Mouse (Mus musculus) neural tube, embryonic 11.5 days (tissue): Measurements from ENCODE around the gene Gm14190. TPM values are rescaled to one million over a fixed set of nuclear protein-coding genes. Genes with fewer than 3 reads are reported as not detected.
"Not testable (repeated sequence)": the region's sequence is repeated elsewhere in the genome, so short reads cannot be mapped to it uniquely, and the experiment has no call there.

Source experiments
- ATAC-seq: fragments of 200-750 bp; cut with Nextera tagmentation; 2 replicates; pipeline ENCODE4 v1.8.0; 2017; ENCODE audit warnings: moderate number of reproducible peaks, mild to moderate bottlenecking, moderate TSS enrichment, moderate library complexity; ENCODE audit not compliant: insufficient read depth, low FRiP score, low TSS enrichment
- DNase-seq: peaks from one replicate; pipeline ENCODE4 v3.0.0-alpha.2; 2015; ENCODE audit warnings: low spot score
- H3K27ac ChIP-seq: fragments of 300-500 bp; sonication (generic); 2 replicates; pipeline ENCODE4 v1.5.1; 2014; ENCODE audit warnings: low read depth, mild to moderate bottlenecking, low read length
- H3K27me3 ChIP-seq: fragments of 300-500 bp; sonication (generic); 2 replicates; pipeline ENCODE4 v1.6.1; 2014; ENCODE audit warnings: mild to moderate bottlenecking, low read length, mixed read lengths; ENCODE audit not compliant: control insufficient read depth, insufficient read depth
- H3K36me3 ChIP-seq: fragments of 300-500 bp; sonication (generic); 2 replicates; pipeline ENCODE4 v1.6.1; 2014; ENCODE audit warnings: mild to moderate bottlenecking, low read length, moderate library complexity, mixed read lengths; ENCODE audit not compliant: control insufficient read depth, insufficient read depth
- H3K4me1 ChIP-seq: fragments of 300-500 bp; sonication (generic); 2 replicates; pipeline ENCODE4 v1.6.1; 2014; ENCODE audit warnings: low read length, mixed read lengths; ENCODE audit not compliant: control insufficient read depth, insufficient read depth
- H3K4me2 ChIP-seq: fragments of 300-500 bp; sonication (generic); 2 replicates; pipeline ENCODE4 v1.6.1; 2014; ENCODE audit warnings: low read depth, mild to moderate bottlenecking, moderate library complexity
- H3K4me3 ChIP-seq: fragments of 300-500 bp; sonication (generic); 2 replicates; pipeline ENCODE4 v1.5.1; 2014; ENCODE audit warnings: low read depth, low read length
- H3K9ac ChIP-seq: fragments of 300-500 bp; sonication (generic); 2 replicates; pipeline ENCODE4 v1.6.1; 2014; ENCODE audit warnings: mild to moderate bottlenecking, low read length
- H3K9me3 ChIP-seq: fragments of 300-500 bp; sonication (generic); 2 replicates; pipeline ENCODE4 v1.6.1; 2016; ENCODE audit warnings: low read length; ENCODE audit not compliant: control insufficient read depth
- WGBS: fragments of 180-500 bp; shearing (Covaris S2); extraction: QIAGEN DNeasy Blood & Tissue Kit; methylation state at CpG from one replicate; pipeline ENCODE4 v1.1.7; 2014; 5-methylcytosine and 5-hydroxymethylcytosine counted together
- polyA plus RNA-seq: library from polyadenylated mRNA; unstranded; fragments of >200 nt; fragmentation: Nextera tagmentation; extraction: Ambion mirVana; gene quantifications from 2 replicates; pipeline ENCODE4 v1.2.1, GENCODE M21; 2014

The Gm14190 gene
- polyA plus RNA-seq, 1 experiment from 2014 or later, result not detected

DNA sequence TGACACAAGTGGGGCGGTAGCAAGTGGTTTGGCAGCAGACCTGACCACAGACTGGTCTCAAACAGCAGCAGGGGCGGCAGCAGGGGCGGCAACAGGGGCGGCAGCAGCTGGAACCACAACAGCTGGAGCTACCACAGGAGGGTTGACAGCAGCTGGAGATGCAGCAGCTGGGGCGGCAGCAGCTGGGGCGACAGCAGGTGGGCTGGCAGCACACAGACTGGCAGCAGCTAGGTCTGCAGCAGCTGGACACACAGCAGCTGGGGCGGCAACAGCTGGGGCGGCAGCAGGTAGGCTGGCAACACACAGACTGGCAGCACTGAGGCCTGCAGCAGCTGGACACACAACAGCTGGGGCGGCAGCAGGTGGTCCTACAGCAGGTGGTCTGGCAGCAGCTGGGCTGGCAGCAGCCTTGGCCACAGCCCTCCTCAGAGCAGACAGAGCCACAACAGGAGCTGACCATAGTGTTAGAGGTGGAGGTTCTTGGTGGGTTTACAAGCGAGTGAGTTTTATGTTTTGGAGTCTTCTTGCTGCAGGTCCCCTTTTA, 32.0 kb downstream of the Gm14190 start, which contains the start of gene Gm11563:
Gene Gm11563 (minus strand): TSS at position 494 of the 544 bp plus-strand sequence.
- H3K9me3 ChIP-seq, H3K9ac ChIP-seq, H3K36me3 ChIP-seq, H3K4me3 ChIP-seq, ATAC-seq, DNase-seq, H3K4me2 ChIP-seq, H3K27ac ChIP-seq, H3K27me3 ChIP-seq, H3K4me1 ChIP-seq: not testable (repeated sequence)
- 64% methylated on average over 10 of the region's 10 CpGs for WGBS

DNA sequence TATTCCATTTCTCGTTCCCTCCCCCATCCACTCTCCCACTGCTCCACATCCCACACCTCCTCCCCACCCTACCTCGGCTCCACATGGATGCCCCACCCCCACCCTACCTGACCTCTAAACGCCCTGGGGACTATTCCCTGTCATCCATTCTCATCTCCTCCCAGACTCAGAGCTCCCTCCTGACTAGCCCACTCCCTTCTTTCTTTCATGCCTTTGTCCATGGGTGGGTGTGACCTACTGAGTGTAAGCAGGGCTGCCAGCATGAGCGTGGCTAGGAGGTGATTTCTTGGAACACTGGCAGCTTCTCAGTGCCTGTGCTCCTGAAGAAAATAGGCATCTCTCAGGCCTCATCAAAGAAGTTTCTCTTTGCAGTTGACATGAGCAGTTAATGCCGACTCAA, 33.5 kb downstream of the Gm14190 start:
- Histone ChIP-seq H3K27ac (no peak overlapping the region), H3K36me3 (no peaks in the 10 kb centered on the region), H3K4me2 (no peak overlapping the region), H3K27me3 (no peaks in the 10 kb centered on the region), H3K9ac (no peak overlapping the region), H3K9me3 (no peaks in the 10 kb centered on the region), H3K4me3 (no peak overlapping the region), H3K4me1 (no peaks in the 10 kb centered on the region)
- DNase-seq (no peak), ATAC-seq (no peak)
- 48% methylated on average over 5 of the region's 5 CpGs for WGBS

DNA sequence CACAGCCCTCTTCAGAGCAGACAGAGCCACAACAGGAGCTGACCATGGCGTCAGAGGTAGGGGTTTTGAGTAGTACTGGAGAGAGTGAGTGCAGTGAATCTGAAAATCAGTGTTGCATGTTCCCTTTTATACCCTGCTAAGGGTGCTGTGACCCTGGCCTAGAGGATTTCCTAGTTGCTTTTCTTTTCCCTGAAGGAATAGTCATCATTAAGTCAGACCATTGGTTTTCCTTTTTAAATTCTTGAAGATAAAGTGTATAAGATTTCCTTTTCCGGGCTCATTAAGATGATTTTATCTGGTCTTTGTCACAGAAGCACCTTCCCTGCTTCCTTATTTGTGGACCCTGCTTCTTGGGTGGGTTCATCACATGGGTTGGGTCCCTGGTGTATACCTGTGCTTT, 40.4 kb downstream of the Gm14190 start, which contains the start of gene Gm11555:
Gene Gm11555 (minus strand): TSS at position 101 of the 400 bp plus-strand sequence.
- 85% methylated on average over 2 of the region's 2 CpGs for WGBS
- Histone ChIP-seq H3K27ac (no peak within 1 kb of the TSS), H3K9me3 (no peaks in the 10 kb centered on the region), H3K27me3 (no peaks in the 10 kb centered on the region), H3K4me3 (no peak within 1 kb of the TSS), H3K9ac (no peak within 1 kb of the TSS), H3K4me1 (no peaks in the 10 kb centered on the region), H3K4me2 (no peak within 1 kb of the TSS), H3K36me3 (no peaks in the 10 kb centered on the region)
- DNase-seq (no peak), ATAC-seq (no peak)

DNA sequence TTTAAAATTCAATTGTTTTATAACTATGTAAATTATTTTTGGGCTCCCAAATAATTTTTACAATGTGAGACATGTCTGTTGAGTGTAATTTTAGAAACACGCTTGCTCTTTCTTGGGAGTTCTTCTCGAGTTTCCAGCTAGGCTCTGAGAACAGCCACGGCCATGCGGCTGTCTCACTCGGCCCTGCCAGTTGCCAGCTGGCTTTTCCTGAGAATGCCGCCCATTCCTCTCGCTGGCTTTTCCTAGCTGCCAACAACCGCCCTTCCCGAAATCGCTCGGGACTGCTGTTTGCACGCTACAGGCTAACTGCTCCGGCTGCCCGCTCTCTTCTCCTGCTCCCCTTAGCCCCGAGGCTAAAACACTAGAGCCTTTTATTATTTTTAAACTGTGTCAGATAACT, 44.1 kb downstream of the Gm14190 start:
- no peak overlapping the region for H3K4me3 ChIP-seq
- no peak overlapping the region for H3K27ac ChIP-seq
- DNase-seq, result no peak
- H3K9me3 ChIP-seq, result no peaks in the 10 kb centered on the region
- no peaks in the 10 kb centered on the region for H3K4me1 ChIP-seq
- no peaks in the 10 kb centered on the region for H3K27me3 ChIP-seq
- H3K36me3 ChIP-seq, result no peaks in the 10 kb centered on the region
- no peak for ATAC-seq
- no peak overlapping the region for H3K4me2 ChIP-seq
- WGBS, result 89% methylated on average over 15 of the region's 15 CpGs
- H3K9ac ChIP-seq, result no peak overlapping the region

DNA sequence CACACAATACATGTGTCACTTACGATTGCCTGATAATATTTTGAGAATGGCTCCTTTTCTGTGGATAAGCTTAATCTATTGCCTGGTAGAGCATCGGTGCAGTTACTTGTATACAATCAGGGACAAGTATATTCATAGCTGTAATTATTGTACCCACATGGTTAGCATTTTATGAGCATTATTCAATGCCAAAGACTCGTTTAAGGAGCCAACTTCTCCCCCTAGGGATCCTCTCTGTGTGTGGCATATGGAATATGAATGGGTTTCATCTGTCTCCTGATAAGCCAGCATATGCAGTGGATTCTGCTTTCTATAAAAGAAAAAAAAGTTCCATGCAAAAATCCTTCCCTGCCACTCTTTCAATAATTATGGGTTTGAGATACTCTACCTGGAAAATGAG, 46.2 kb downstream of the Gm14190 start:
- Histone ChIP-seq H3K4me2 (no peak overlapping the region), H3K9me3 (no peaks in the 10 kb centered on the region), H3K27me3 (no peaks in the 10 kb centered on the region), H3K36me3 (no peaks in the 10 kb centered on the region), H3K4me3 (no peak overlapping the region), H3K27ac (no peak overlapping the region), H3K9ac (no peak overlapping the region), H3K4me1 (no peaks in the 10 kb centered on the region)
- DNase-seq (no peak), ATAC-seq (no peak)
- WGBS, result 84% methylated on average over 3 of the region's 3 CpGs

DNA sequence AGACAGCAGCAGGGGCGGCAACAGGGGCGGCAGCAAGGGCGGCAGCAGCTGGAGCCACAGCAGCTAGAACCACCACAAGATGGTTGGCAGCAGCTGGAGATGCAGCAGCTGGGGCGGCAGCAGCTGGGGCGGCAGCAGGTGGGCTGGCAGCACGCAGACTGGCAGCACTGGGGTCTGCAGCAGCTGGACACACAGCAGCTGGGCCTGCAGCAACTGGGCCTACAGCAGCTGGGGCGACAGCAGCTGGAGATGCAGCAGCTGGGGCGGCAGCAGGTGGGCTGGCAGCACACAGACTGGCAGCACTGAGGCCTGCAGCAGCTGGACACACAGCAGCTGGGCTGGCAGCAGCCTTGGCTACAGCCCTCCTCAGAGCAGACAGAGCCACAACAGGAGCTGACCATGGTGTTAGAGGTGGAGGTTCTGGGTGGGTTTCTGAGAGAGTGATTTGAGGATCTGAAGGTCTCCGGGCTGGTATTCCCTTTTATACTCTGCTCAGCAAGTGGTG, 46.9 kb downstream of the Gm14190 start, which contains the start of gene Krtap4-7:
Gene Krtap4-7 (minus strand): TSS at position 455 of the 505 bp plus-strand sequence.
- H3K27me3 ChIP-seq, H3K4me2 ChIP-seq, H3K9me3 ChIP-seq, H3K4me3 ChIP-seq, ATAC-seq, H3K9ac ChIP-seq, H3K36me3 ChIP-seq, H3K4me1 ChIP-seq, H3K27ac ChIP-seq, DNase-seq: not testable (repeated sequence)
- 86% methylated on average over 9 of the region's 9 CpGs for WGBS

DNA sequence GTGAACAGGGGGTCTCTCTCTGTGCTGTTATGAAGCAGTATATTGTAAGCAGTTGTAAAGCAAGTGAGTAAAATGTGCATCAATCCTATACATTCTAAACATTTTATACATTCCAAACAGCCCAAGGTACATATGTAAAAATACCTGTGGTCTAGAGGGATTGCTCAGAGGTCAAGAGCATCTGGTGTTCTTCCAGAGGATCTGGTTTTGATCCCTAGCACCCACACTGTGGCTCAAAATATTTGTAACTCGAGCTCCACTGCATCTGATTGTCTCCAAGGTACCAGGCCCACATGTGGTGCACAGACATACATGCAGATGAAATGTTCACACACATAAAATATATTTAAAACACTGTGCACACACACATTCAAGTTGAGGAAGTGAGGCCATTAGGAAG, 49.6 kb downstream of the Gm14190 start:
- no peaks in the 10 kb centered on the region for H3K4me1 ChIP-seq
- H3K27me3 ChIP-seq, result no peaks in the 10 kb centered on the region
- H3K4me3 ChIP-seq, result no peak overlapping the region
- DNase-seq (no peak), ATAC-seq (no peak)
- H3K9me3 ChIP-seq, result no peaks in the 10 kb centered on the region
- WGBS, result 53% methylated on average over 1 of the region's 1 CpGs
- no peaks in the 10 kb centered on the region for H3K36me3 ChIP-seq
- H3K9ac ChIP-seq, result no peak overlapping the region
- no peak overlapping the region for H3K27ac ChIP-seq
- H3K4me2 ChIP-seq, result no peak overlapping the region

Other genes starting within 250 kb of the Gm14190 start
- not detected in 2 replicates for gene Krt23, start 197.6 kb downstream of the Gm14190 start, polyA plus RNA-seq
- gene Krt39, start 169.4 kb downstream of the Gm14190 start, polyA plus RNA-seq, result not detected in 2 replicates
- gene Krt40, start 147.6 kb downstream of the Gm14190 start, polyA plus RNA-seq, result not detected in 2 replicates
- gene Krtap3-3, start 139.9 kb downstream of the Gm14190 start, polyA plus RNA-seq, result not detected in 2 replicates
- gene Krtap3-2, start 133.9 kb downstream of the Gm14190 start, polyA plus RNA-seq, result not detected in 2 replicates
- not detected in 2 replicates for gene Gm11939, start 131.3 kb downstream of the Gm14190 start, polyA plus RNA-seq
- not detected in 2 replicates for gene Krtap3-1, start 124.1 kb downstream of the Gm14190 start, polyA plus RNA-seq
- gene Krtap1-5, start 109.7 kb downstream of the Gm14190 start, polyA plus RNA-seq, result not detected in 2 replicates
- not detected in 2 replicates for gene Krtap1-4, start 107.1 kb downstream of the Gm14190 start, polyA plus RNA-seq
- not detected in 2 replicates for gene Krtap1-3, start 99.4 kb downstream of the Gm14190 start, polyA plus RNA-seq
- gene Krtap9-3, start 92.6 kb downstream of the Gm14190 start, polyA plus RNA-seq, result not detected in 2 replicates
- gene Gm11938, start 87.4 kb downstream of the Gm14190 start, polyA plus RNA-seq, result not detected in 2 replicates
- not detected in 2 replicates for gene Gm11937, start 80.6 kb downstream of the Gm14190 start, polyA plus RNA-seq
- not detected in 2 replicates for gene Krtap2-4, start 75.9 kb downstream of the Gm14190 start, polyA plus RNA-seq
- not detected in 2 replicates for gene Gm11562, start 70.3 kb downstream of the Gm14190 start, polyA plus RNA-seq
- gene Krtap4-1, start 62.5 kb downstream of the Gm14190 start, polyA plus RNA-seq, result not detected in 2 replicates
- not detected in 2 replicates for gene Krtap4-2, start 55.7 kb downstream of the Gm14190 start, polyA plus RNA-seq
- gene Krtap4-7, start 46.7 kb downstream of the Gm14190 start, polyA plus RNA-seq, result not detected in 2 replicates
- not detected in 2 replicates for gene Gm11555, start 40.5 kb downstream of the Gm14190 start, polyA plus RNA-seq
- not detected in 2 replicates for gene Gm11563, start 31.8 kb downstream of the Gm14190 start, polyA plus RNA-seq
- gene Krtap4-6, start 24.8 kb downstream of the Gm14190 start, polyA plus RNA-seq, result not detected in 2 replicates
- gene Gm14180, start 43.5 kb upstream of the Gm14190 start, polyA plus RNA-seq, result not detected in 2 replicates
- gene Gm11595, start 82.2 kb upstream of the Gm14190 start, polyA plus RNA-seq, result not detected in 2 replicates
- not detected in 2 replicates for gene Krtap4-8, start 90.0 kb upstream of the Gm14190 start, polyA plus RNA-seq
- gene Krtap4-9, start 94.5 kb upstream of the Gm14190 start, polyA plus RNA-seq, result not detected in 2 replicates
- gene Gm11596, start 102.7 kb upstream of the Gm14190 start, polyA plus RNA-seq, result not detected in 2 replicates
- gene Gm11569, start 108.2 kb upstream of the Gm14190 start, polyA plus RNA-seq, result not detected in 2 replicates
- not detected in 2 replicates for gene Gm11554, start 113.7 kb upstream of the Gm14190 start, polyA plus RNA-seq
- gene Krtap4-13, start 119.2 kb upstream of the Gm14190 start, polyA plus RNA-seq, result not detected in 2 replicates
- gene Gm11564, start 124.9 kb upstream of the Gm14190 start, polyA plus RNA-seq, result not detected in 2 replicates
- not detected in 2 replicates for gene 2300003K06Rik, start 147.3 kb upstream of the Gm14190 start, polyA plus RNA-seq
- not detected in 2 replicates for gene Krtap4-16, start 160.9 kb upstream of the Gm14190 start, polyA plus RNA-seq
- not detected in 2 replicates for gene Gm11568, start 167.2 kb upstream of the Gm14190 start, polyA plus RNA-seq
- not detected in 2 replicates for gene Gm11559, start 173.7 kb upstream of the Gm14190 start, polyA plus RNA-seq
- gene Krtap9-1, start 182.6 kb upstream of the Gm14190 start, polyA plus RNA-seq, result not detected in 2 replicates
- 0.23 TPM in 1 of 2 replicates, not detected in the other for gene Gm11567, start 188.4 kb upstream of the Gm14190 start, polyA plus RNA-seq
- gene Krtap31-1, start 217.2 kb upstream of the Gm14190 start, polyA plus RNA-seq, result not detected in 2 replicates
- gene Gm11565, start 224.0 kb upstream of the Gm14190 start, polyA plus RNA-seq, result not detected in 2 replicates
- not detected in 2 replicates for gene Krtap31-2, start 245.6 kb upstream of the Gm14190 start, polyA plus RNA-seq